Mouse (Mus musculus) embryonic facial prominence, embryonic 15.5 days (tissue): ENCODE results near the gene Tor1aip2. TPM values are rescaled to one million over a fixed set of nuclear protein-coding genes. Genes with fewer than 3 reads are reported as not detected.

Source experiments
- ATAC-seq: fragments of 200-750 bp; cut with Nextera tagmentation; 2 replicates; pipeline ENCODE4 v1.8.0; 2017; ENCODE audit warnings: low read depth, moderate TSS enrichment; ENCODE audit not compliant: insufficient number of reproducible peaks, low FRiP score, low TSS enrichment
- H3K27ac ChIP-seq: fragments of 300-500 bp; sonication (generic); replicated peaks from 2 replicates; pipeline ENCODE4 v1.5.1; 2015; ENCODE audit warnings: mild to moderate bottlenecking, inconsistent platforms
- H3K27me3 ChIP-seq: fragments of 300-500 bp; sonication (generic); 2 replicates; pipeline ENCODE4 v1.6.1; 2015; ENCODE audit warnings: inconsistent platforms
- H3K36me3 ChIP-seq: fragments of 300-500 bp; sonication (generic); 2 replicates; pipeline ENCODE4 v1.6.1; 2015; ENCODE audit warnings: mild to moderate bottlenecking, inconsistent platforms
- H3K4me1 ChIP-seq: fragments of 300-500 bp; sonication (generic); 2 replicates; pipeline ENCODE4 v1.6.1; 2015; ENCODE audit warnings: inconsistent platforms
- H3K4me2 ChIP-seq: fragments of 300-500 bp; sonication (generic); replicated peaks from 2 replicates; pipeline ENCODE4 v1.6.1; 2015; ENCODE audit warnings: mild to moderate bottlenecking, inconsistent platforms
- H3K4me3 ChIP-seq: fragments of 300-500 bp; sonication (generic); replicated peaks from 2 replicates; pipeline ENCODE4 v1.5.1; 2015; ENCODE audit warnings: mild to moderate bottlenecking, inconsistent platforms
- H3K9ac ChIP-seq: fragments of 300-500 bp; sonication (generic); 2 replicates; pipeline ENCODE4 v1.6.1; 2015; ENCODE audit warnings: inconsistent platforms
- H3K9me3 ChIP-seq: fragments of 300-500 bp; sonication (generic); replicated peaks from 2 replicates; pipeline ENCODE4 v1.6.1; 2016; ENCODE audit warnings: inconsistent platforms
- WGBS: fragments of 180-500 bp; shearing (Covaris S2); methylation state at CpG from one replicate; pipeline ENCODE4 v1.1.7; 2015; 5-methylcytosine and 5-hydroxymethylcytosine counted together
- polyA plus RNA-seq: library from polyadenylated mRNA; unstranded; fragments of >200 nt; fragmentation: Nextera tagmentation; extraction: Ambion mirVana; gene quantifications from 2 replicates; pipeline ENCODE4 v1.2.1, GENCODE M21; 2015

Tor1aip2 gene
- polyA plus RNA-seq, 1 experiment from 2014 or later = 113 TPM

GRCm38 (mm10) chr1:156042481-156042880 lies 7.3 kb downstream of the Tor1aip2 start:
- Histone ChIP-seq H3K27me3 (no peaks in the 10 kb centered on the region), H3K4me1 (peaks cover 23% of the 10 kb centered on the region), H3K27ac (no peak overlapping the region), H3K9me3 (no peaks in the 10 kb centered on the region), H3K4me2 (peak overlapping the region; percentile 63), H3K9ac (no peak overlapping the region), H3K36me3 (0 out of 2 replicates have a peak, but pooled peaks cover 24% of the 10 kb centered on the region), H3K4me3 (peak overlapping the region; percentile 61)
- WGBS = 77% methylated on average over 5 of the region's 5 CpGs
- ATAC-seq = no peak

- H3K4me1 ChIP-seq = peaks cover 23% of the 10 kb centered on the region
- 11% methylated on average over 4 of the region's 4 CpGs for WGBS
- H3K4me2 ChIP-seq = no peak overlapping the region
- H3K9me3 ChIP-seq = no peaks in the 10 kb centered on the region
- no peak overlapping the region for H3K4me3 ChIP-seq
- H3K9ac ChIP-seq = no peak overlapping the region
- H3K27me3 ChIP-seq = no peaks in the 10 kb centered on the region
- no peak overlapping the region for H3K27ac ChIP-seq
- H3K36me3 ChIP-seq = peaks cover 27% of the 10 kb centered on the region; the same call in 1 of the 2 replicates
- peak; percentile 64; the same call in 1 of the 2 replicates for ATAC-seq
Measured at GRCm38 (mm10) chr1:156043027-156043426, 7.8 kb downstream of the Tor1aip2 start.

- no peak for ATAC-seq
- Histone ChIP-seq H3K36me3 (peaks cover 37% of the 10 kb centered on the region; the same call in 1 of the 2 replicates), H3K27ac (no peak overlapping the region), H3K27me3 (no peaks in the 10 kb centered on the region), H3K4me2 (no peak overlapping the region), H3K9ac (no peak overlapping the region), H3K4me3 (no peak overlapping the region), H3K4me1 (peaks cover 23% of the 10 kb centered on the region), H3K9me3 (no peaks in the 10 kb centered on the region)
- WGBS = 82% methylated on average over 5 of the region's 5 CpGs
Measured at GRCm38 (mm10) chr1:156044211-156044611, 9.0 kb downstream of the Tor1aip2 start.

- WGBS = 74% methylated on average over 3 of the region's 3 CpGs
- no peak for ATAC-seq
- no peak overlapping the region for H3K9ac ChIP-seq
- no peaks in the 10 kb centered on the region for H3K27me3 ChIP-seq
- H3K4me1 ChIP-seq = peaks cover 20% of the 10 kb centered on the region
- H3K9me3 ChIP-seq = no peaks in the 10 kb centered on the region
- H3K4me3 ChIP-seq = no peak overlapping the region
- 0 out of 2 replicates have a peak overlapping the region, but pooled peaks have one; percentile 44 for H3K27ac ChIP-seq
- H3K4me2 ChIP-seq = no peak overlapping the region
- peaks cover 59% of the 10 kb centered on the region for H3K36me3 ChIP-seq
Measured at GRCm38 (mm10) chr1:156046688-156047087, 11.5 kb downstream of the Tor1aip2 start.

GRCm38 (mm10) chr1:156058207-156058606 lies 23.0 kb downstream of the Tor1aip2 start:
- 78% methylated on average over 2 of the region's 2 CpGs for WGBS
- Histone ChIP-seq H3K4me3 (no peak overlapping the region), H3K9me3 (no peaks in the 10 kb centered on the region), H3K4me1 (no peaks in the 10 kb centered on the region), H3K4me2 (no peak overlapping the region), H3K9ac (no peak overlapping the region), H3K27ac (no peak overlapping the region), H3K36me3 (peaks cover 32% of the 10 kb centered on the region), H3K27me3 (no peaks in the 10 kb centered on the region)
- ATAC-seq = no peak

GRCm38 (mm10) chr1:156062193-156062592 lies 27.0 kb downstream of the Tor1aip2 start:
- ATAC-seq = no peak

GRCm38 (mm10) chr1:156066133-156066532 lies 30.9 kb downstream of the Tor1aip2 start:
- H3K36me3 ChIP-seq = peaks cover 46% of the 10 kb centered on the region
- 52% methylated on average over 3 of the region's 3 CpGs for WGBS

More at GRCm38 (mm10) chr1:156062193-156062592, 27.0 kb downstream of the Tor1aip2 start:
- Histone ChIP-seq H3K4me2 (no peak overlapping the region), H3K27ac (no peak overlapping the region), H3K4me3 (no peak overlapping the region), H3K4me1 (no peaks in the 10 kb centered on the region), H3K9ac (no peak overlapping the region), H3K36me3 (peaks cover 54% of the 10 kb centered on the region), H3K9me3 (no peaks in the 10 kb centered on the region), H3K27me3 (no peaks in the 10 kb centered on the region)
- 92% methylated on average over 4 of the region's 4 CpGs for WGBS

GRCm38 (mm10) chr1:156070106-156070505 lies 34.9 kb downstream of the Tor1aip2 start:
- Histone ChIP-seq H3K4me3 (no peak overlapping the region), H3K27ac (no peak overlapping the region), H3K36me3 (peaks cover 16% of the 10 kb centered on the region), H3K27me3 (no peaks in the 10 kb centered on the region), H3K4me1 (no peaks in the 10 kb centered on the region), H3K9me3 (no peaks in the 10 kb centered on the region), H3K4me2 (no peak overlapping the region), H3K9ac (no peak overlapping the region)
- ATAC-seq = no peak
- 78% methylated on average over 14 of the region's 14 CpGs for WGBS

More at GRCm38 (mm10) chr1:156066133-156066532, 30.9 kb downstream of the Tor1aip2 start:
- Histone ChIP-seq H3K27me3 (no peaks in the 10 kb centered on the region), H3K9ac (no peak overlapping the region), H3K4me3 (no peak overlapping the region), H3K4me2 (no peak overlapping the region), H3K4me1 (no peaks in the 10 kb centered on the region), H3K27ac (no peak overlapping the region), H3K9me3 (no peaks in the 10 kb centered on the region)
- ATAC-seq = no peak

GRCm38 (mm10) chr1:156073169-156073821 lies 38.1 kb downstream of the Tor1aip2 start:
- 61% methylated on average over 15 of the region's 15 CpGs for WGBS
- H3K27ac ChIP-seq = no peak overlapping the region

GRCm38 (mm10) chr1:156074575-156074974 lies 39.4 kb downstream of the Tor1aip2 start:
- no peak for ATAC-seq
- Histone ChIP-seq H3K27me3 (no peaks in the 10 kb centered on the region), H3K9ac (no peak overlapping the region), H3K36me3 (no peaks in the 10 kb centered on the region), H3K4me2 (no peak overlapping the region), H3K27ac (no peak overlapping the region), H3K9me3 (no peaks in the 10 kb centered on the region), H3K4me1 (no peaks in the 10 kb centered on the region), H3K4me3 (no peak overlapping the region)
- WGBS = 20% methylated on average over 8 of the region's 8 CpGs

More at GRCm38 (mm10) chr1:156073169-156073821, 38.1 kb downstream of the Tor1aip2 start:
- no peaks in the 10 kb centered on the region for H3K27me3 ChIP-seq
- H3K36me3 ChIP-seq = no peaks in the 10 kb centered on the region
- no peak overlapping the region for H3K4me3 ChIP-seq
- no peak for ATAC-seq
- H3K4me2 ChIP-seq = no peak overlapping the region
- no peaks in the 10 kb centered on the region for H3K4me1 ChIP-seq
- H3K9ac ChIP-seq = no peak overlapping the region
- H3K9me3 ChIP-seq = no peaks in the 10 kb centered on the region

GRCm38 (mm10) chr1:156076474-156076873 lies 41.3 kb downstream of the Tor1aip2 start:
- no peak for ATAC-seq
- Histone ChIP-seq H3K36me3 (no peaks in the 10 kb centered on the region), H3K27me3 (no peaks in the 10 kb centered on the region), H3K4me2 (no peak overlapping the region), H3K27ac (no peak overlapping the region), H3K4me1 (no peaks in the 10 kb centered on the region), H3K4me3 (no peak overlapping the region), H3K9ac (no peak overlapping the region), H3K9me3 (no peaks in the 10 kb centered on the region)
- WGBS = 54% methylated on average over 4 of the region's 4 CpGs

GRCm38 (mm10) chr1:156077655-156078054 lies 42.5 kb downstream of the Tor1aip2 start:
- Histone ChIP-seq H3K4me2 (no peak overlapping the region), H3K9me3 (no peaks in the 10 kb centered on the region), H3K4me3 (no peak overlapping the region), H3K27me3 (no peaks in the 10 kb centered on the region), H3K9ac (no peak overlapping the region), H3K27ac (no peak overlapping the region), H3K4me1 (no peaks in the 10 kb centered on the region), H3K36me3 (no peaks in the 10 kb centered on the region)
- ATAC-seq = no peak
- 50% methylated on average over 3 of the region's 3 CpGs for WGBS
